Mouse (Mus musculus) neural tube, embryonic 12.5 days (tissue): Measurements from ENCODE around the gene Cox18. TPM values are rescaled to one million over a fixed set of nuclear protein-coding genes. Genes with fewer than 3 reads are reported as not detected.

Experiments used
- polyA plus RNA-seq: library from polyadenylated mRNA; unstranded; fragments of >200 nt; fragmentation: Nextera tagmentation; extraction: Ambion mirVana; gene quantifications from 2 replicates; pipeline ENCODE4 v1.2.1, GENCODE M21; 2016

The Cox18 gene
- polyA plus RNA-seq, 1 experiment from 2014 or later = 27.4 TPM

Other genes starting within 250 kb of the Cox18 start
- gene Ankrd17, start 142.6 kb upstream of the Cox18 start, polyA plus RNA-seq = 29.7 and 30.5 TPM in 2 replicates
- gene Gm9958, start 143.2 kb upstream of the Cox18 start, polyA plus RNA-seq = 6.4 and 6.5 TPM in 2 replicates
- 0.81 and 1.4 TPM in 2 replicates for gene Alb, start 236.9 kb upstream of the Cox18 start, polyA plus RNA-seq